Mouse (Mus musculus) adrenal gland, adult 10 weeks (tissue): ENCODE results near the gene Zfp677. TPM values are rescaled to one million over a fixed set of nuclear protein-coding genes. Genes with fewer than 3 reads are reported as not detected.

Experiments used
- polyA plus RNA-seq: library from polyadenylated mRNA; stranded (reverse); fragments of 350-450 nt; fragmentation: Illumina TruSeq; extraction: RNeasy Lipid Tissue Mini Kit (QIAGEN cat#74804); gene quantifications from one replicate; pipeline ENCODE4 v1.2.3, GENCODE M21; 2014; ENCODE audit warnings: low read depth, low replicate concordance

Zfp677 gene
- 34.0 TPM for polyA plus RNA-seq

GRCm38 (mm10) chr17:21383391-21384056, at the start of gene Zfp677:
Zfp677 (plus strand) TSS chr17:21383748.

GRCm38 (mm10) chr17:21422664-21423599, 39.4 kb downstream of the Zfp677 start, which contains the start of gene Zfp54:
Zfp54 (plus strand) TSS chr17:21423227.

Other genes starting within 250 kb of the Zfp677 start
- gene Vmn1r234, start 157.7 kb upstream of the Zfp677 start, polyA plus RNA-seq: not detected
- not detected for gene Vmn1r235, start 127.3 kb upstream of the Zfp677 start, polyA plus RNA-seq
- gene Vmn1r236, start 100.8 kb upstream of the Zfp677 start, polyA plus RNA-seq: not detected
- gene Vmn1r237, start 71.9 kb upstream of the Zfp677 start, polyA plus RNA-seq: not detected
- gene Zfp54, start 39.5 kb downstream of the Zfp677 start, polyA plus RNA-seq: 21.3 TPM
- 45.0 TPM for gene Zfp51, start 66.6 kb downstream of the Zfp677 start, polyA plus RNA-seq
- gene Zfp53, start 105.2 kb downstream of the Zfp677 start, polyA plus RNA-seq: 21.7 TPM
- gene Zfp52, start 151.8 kb downstream of the Zfp677 start, polyA plus RNA-seq: 230 TPM
- 40.9 TPM for gene Zfp948, start 183.3 kb downstream of the Zfp677 start, polyA plus RNA-seq